Mouse (Mus musculus): ENCODE measurements around the gene Wdr73.
"Not testable (repeated sequence)": the region's sequence is repeated elsewhere in the genome, so short reads cannot be mapped to it uniquely, and the experiment has no call there.

The Wdr73 gene

DNA sequence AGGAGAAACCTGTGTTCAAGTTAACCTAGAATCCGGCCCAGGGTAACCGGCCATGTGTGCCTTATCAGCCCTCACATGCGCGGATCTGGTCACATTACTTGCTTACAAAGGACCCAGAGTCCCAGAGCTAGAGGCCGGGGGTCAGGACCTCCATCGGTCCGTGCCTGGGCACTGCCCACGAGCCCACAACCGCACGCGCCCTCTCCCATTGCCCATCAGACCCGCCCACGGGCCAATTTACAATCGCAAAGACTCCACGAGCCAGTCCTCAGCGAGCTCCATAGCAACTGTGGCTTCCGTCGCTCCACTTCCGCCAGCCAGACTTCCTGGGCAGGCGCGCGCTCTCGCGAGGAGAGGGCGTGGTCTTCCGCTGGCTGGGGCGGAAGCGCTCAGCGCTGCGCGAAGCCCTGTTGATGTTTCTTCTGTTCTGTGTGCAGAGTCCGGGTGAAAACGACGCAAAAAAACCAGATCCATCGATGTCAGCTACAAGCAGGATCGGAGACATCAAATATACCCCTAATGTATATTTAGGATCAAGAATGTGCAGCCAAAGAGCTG lies at the start of gene Wdr73:
Wdr73 (minus strand) TSS at position 326 of the 558 bp plus-strand sequence.
- DNase-seq (ENCODE audit: low read depth, low spot score), result peak; percentile 82

DNA sequence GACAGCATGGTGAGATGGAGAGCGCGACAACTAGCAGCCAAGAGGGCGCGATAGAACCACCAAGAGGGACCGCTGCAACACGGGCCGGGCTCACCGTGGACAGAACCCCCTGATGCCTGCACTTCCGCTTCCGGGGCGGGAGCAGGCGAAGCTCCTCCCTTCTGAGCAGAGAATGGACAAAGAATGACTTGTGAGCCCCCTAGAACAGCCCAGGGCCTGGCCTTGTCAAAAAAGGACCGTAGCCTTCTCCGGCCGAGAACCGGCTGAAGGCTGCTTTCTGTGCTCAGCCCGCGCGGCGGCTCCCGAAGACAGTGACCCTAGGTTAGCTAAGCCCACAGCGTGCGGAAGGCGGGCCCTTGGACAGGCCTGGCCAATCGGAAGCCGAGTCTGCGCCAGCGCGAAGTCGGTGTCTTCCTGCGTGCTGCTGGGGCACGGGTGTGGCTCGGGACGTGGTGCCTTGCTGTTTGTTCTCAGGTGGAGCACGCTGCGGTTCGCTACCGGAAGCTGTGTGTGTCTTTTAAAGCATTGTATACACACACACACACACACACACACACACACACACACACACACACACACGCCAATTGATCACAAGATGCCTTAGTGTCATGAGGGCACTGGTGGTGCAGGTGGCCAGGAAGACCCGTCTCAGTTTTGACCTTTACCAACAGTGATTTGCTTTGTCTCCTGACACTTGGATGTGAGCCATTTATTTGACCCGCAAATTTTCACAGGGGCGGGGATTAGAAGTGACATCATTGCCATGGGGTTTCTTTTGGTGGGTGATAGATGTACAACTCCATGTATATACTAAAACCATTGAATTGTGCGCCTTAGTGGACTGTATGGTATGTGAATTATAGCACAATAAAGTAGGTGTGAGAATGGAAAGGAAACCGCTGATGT lies 46.6 kb upstream of the Wdr73 start, which contains the start of gene Sec11a:
Sec11a (minus strand) TSS at position 336 of the 906 bp plus-strand sequence.
- peak; percentile 83 for DNase-seq (ENCODE audit: low read depth, low spot score)

- no peak for DNase-seq (ENCODE audit: low read depth, low spot score)
These were observed 38.7 kb upstream of the Wdr73 start for GRCm38 (mm10) chr7:80939808-80940207.

DNA sequence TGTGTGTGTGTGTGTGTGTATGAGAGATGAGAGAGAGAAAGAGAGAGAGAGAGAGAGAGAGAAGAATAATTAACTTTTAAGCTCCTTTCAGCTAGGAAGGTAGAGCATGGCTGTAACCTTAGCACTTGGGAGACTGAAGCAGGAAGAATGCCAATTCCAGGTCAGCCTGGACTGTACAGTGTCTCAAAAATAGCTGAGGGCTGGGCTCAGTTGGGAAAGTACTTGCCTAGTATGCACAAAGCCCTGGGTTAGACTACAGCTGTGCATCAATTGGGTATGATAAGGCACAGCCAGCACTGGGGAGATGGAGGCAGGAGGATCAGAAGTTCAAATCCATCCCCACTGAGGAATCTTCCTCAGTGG lies 36.2 kb upstream of the Wdr73 start:
- not testable (repeated sequence) for DNase-seq (ENCODE audit: low read depth, low spot score)

DNA sequence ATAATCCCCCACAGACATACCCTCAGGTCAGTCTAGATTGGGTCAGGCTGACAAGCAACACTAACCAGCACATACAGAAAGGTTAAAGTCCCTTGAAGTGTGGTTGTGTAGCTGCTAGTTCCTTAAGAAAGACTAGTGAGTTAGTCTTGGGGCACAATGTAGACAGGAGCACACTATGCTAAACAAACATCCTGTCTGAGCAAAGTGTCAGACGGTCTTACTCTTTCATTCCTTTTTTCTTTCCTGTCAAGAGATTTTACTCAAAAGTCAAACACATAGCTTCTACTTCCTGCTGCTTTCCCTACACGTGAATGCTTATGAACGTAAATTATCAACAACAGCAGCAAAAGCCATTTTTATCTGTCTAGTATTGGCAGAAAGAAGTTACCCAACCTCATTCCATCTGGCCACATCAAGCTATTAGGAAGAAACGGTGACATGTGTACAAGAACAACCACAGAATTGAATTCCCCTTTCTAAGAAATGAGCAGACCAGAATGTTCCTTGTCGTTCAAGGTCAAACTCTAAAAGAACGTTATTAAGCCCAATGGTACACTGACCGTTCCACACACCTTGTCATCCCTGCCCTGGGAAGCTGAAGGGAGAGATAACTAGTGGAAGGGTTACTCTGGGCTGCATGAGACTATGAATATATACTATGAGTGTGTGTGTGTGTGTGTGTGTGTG lies 35.7 kb upstream of the Wdr73 start:
- DNase-seq (ENCODE audit: low read depth, low spot score), result not testable (repeated sequence)

DNA sequence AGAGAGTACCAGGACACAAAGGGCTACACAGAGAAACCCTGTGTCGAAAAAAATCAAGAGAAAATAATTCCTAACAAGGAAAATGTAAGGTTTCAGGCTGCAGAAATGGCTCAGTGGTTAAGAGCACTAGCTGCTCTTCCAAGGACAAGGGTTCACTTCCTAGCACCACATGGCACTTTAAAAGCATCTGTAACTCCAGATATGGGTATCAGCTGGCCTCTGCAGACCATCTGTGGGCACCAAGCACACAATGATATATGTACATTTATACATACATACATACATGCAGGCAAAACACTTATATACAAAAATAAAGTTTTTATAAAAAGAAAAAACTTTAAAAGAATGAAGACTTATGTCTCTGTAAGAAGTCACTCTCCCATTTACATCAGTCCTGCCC lies 34.8 kb upstream of the Wdr73 start:
- no peak for DNase-seq (ENCODE audit: low read depth, low spot score)

GRCm38 (mm10) chr7:80932777-80933176 lies 31.7 kb upstream of the Wdr73 start:
- DNase-seq (ENCODE audit: low read depth, low spot score), result no peak

DNA sequence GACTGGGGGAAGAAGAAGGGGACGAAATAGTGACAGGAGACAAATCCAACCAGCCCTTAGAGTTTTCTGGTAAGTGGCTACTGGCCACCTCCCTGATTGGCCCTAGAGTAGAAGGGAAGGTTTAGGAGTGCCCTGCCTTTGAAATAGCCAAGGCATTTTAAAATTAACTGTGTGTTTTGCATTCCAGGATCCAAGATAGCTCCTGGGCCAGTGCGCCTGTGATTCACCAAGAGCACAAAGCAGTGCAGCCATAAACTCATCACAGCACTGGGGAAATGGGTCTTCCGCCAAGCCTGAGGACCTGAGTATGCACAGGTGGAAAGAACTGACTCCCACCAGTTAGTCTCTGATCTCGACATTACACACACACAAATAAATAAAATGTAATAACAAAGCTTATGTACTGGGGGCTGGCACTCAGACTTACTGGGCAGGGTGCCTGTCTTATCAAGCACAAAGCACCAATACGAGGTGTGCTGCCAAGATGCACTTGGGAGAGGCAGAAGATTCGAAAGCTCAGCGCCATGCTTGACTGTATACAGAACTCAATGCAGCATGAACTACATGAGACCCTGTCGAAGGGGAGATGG lies 30.6 kb upstream of the Wdr73 start:
- no peak for DNase-seq (ENCODE audit: low read depth, low spot score)

DNA sequence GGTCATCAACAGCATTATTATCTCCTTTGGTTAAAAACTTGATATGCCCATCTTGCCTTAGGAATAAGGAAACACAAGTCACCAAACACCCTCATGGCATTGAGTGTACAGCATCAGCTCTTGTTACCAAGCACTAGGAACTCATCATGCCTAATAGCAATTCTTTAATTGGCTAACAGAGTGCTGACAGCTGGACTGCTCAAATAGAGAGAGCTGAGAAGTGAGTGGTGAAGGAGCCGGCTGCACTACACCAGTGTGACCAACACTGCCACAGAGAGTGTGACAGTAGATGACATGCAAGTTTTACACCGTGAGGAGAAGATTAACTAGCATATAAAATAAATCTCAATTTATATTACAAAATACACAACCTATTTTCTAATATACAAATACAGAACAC lies 22.1 kb upstream of the Wdr73 start:
- DNase-seq (ENCODE audit: low read depth, low spot score), result no peak

- no peak for DNase-seq (ENCODE audit: low read depth, low spot score)
These were observed 18.6 kb upstream of the Wdr73 start for GRCm38 (mm10) chr7:80919647-80920008.

DNA sequence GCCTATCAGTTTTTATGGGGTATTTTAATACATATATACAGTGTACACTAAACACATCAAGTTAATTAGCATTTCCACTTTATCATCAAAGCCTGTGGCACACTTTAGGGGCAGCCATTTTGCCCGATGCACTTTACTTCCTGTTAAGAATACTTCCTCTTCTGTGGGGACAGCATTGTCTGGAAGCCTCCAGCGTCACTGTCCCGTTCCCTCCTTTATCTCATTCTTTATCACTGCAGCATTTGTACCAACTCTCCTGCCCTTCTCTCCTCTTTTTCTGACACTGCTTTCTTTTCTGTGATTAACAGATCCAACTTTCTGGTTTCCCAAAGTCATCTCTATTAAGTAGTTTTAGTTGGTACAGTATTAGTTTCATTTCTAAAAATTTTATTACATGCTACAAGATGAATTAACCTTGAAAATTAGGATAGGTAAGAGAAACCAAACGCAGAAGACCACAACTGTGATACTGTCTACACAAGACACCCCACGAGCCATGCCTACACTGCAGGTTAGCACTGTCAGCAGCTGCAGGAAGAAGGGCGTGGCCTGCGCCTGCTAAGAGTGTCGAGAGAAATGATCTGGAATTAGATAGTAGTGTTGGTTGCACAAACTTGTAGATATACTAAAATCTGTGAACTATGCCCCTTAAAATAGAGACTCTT lies 18.0 kb upstream of the Wdr73 start:
- no peak for DNase-seq (ENCODE audit: low read depth, low spot score)

DNA sequence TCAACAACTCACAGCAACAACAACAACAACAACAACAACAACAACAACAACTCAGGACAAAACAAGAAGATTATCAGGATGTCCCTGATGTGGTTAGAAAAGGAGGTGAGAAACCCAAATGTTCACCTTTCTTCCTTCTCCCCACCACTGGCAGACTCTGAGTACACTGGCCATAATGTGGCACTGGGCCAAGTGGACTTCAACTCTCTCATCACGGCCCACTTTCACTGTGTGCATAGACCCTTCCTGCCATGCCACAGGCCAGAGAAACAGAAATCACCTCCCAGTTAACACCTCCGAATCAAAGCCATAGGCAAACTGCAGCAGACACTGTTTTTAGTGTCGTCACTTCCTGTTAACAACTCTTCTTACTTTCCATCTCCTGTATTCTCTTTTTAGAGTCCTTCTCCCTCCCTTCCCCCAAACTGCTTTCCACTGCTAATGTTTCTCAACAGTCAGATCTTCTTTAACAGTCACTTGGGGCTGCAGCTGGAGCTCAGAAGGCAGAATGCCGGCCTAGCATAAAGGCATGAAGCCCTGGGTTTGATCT lies 16.9 kb upstream of the Wdr73 start:
- no peak for DNase-seq (ENCODE audit: low read depth, low spot score)

GRCm38 (mm10) chr7:80912496-80912895 lies 11.4 kb upstream of the Wdr73 start:
- no peak for DNase-seq (ENCODE audit: low read depth, low spot score)

GRCm38 (mm10) chr7:80911053-80911452 lies 10.0 kb upstream of the Wdr73 start:
- no peak for DNase-seq (ENCODE audit: low read depth, low spot score)

- peak; percentile 49 for DNase-seq (ENCODE audit: low read depth, low spot score)
These were observed 3.9 kb upstream of the Wdr73 start, which contains the start of gene Nmb for GRCm38 (mm10) chr7:80904921-80905515. Gene Nmb, minus strand, starts transcription at chr7:80905076.

GRCm38 (mm10) chr7:80903625-80904422 lies 2.8 kb upstream of the Wdr73 start:
- no peak for DNase-seq (ENCODE audit: low read depth, low spot score)

DNA sequence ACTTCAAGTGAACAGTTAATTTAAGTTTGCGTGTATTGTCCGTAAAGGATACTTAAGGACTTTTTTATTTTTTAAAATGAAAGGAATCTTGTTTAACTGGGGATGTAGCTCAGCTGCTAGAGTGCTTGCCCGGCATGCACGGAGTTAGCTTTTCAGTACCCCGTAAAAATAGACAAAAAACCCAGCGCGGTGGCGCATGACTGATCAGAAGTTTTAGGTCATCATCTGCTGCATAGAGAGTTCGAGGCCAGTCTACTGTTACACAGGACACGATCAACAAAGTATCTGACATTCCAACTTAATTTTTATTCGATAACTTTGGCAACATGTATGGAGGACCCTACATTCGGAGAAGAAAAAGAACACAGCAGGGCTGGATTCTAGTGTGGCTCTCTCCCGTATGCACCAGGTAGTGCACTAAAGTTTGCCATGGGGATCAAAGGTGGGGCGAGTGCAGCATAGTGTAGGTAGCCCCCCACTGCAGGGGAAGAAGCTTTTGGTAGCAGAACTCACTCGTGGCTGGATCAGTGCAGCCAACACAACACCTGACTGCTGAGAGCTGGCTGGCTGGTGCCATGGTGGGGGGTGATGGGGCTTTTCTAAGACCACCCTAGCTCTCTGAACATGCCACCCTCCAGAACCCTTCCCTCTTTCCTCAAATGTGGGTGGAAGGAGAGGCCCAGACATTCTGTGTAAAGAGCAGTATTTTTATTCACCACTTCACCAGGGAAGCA lies 639 bp upstream of the Wdr73 start:
- no peak for DNase-seq (ENCODE audit: low read depth, low spot score)

DNA sequence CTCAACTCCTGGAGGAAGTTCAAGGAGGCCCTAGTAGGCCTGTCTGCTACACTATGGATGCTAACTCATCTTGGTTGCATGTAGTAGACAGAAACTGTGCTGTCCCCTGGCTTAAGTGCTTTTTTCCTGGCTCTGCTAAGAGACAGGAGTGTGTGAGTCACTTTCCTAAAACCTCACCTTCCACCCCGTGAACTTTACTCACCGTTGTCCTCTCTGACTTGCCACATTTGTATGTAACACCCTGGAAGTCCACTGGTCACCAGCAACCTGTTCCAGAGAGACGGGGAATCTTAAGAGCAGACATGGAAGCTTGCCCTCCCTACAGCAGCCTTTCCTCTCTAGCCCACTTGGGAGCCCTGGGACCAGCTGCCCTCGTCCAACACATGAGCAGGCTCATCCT lies 3.3 kb downstream of the Wdr73 start:
- DNase-seq (ENCODE audit: low read depth, low spot score), result no peak

DNA sequence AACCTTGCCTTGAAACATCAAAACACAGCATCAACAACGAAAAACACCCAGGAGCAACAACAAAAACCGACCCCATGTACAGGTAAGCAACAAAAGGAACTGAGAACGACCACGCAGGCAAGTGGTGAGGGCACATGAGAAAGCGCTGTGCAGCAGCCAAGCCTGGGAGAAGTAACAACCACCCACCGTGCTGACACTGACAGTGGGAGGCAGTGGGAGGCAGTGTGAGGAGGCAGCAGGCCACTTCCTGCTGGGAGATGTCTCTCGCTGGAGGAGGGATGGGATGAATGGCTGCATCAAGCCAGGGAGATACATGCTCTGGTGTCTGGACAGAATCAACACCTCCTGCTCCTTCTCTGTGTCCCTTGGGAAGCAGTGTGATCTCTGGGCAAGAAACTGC lies 3.9 kb downstream of the Wdr73 start:
- no peak for DNase-seq (ENCODE audit: low read depth, low spot score)
